Mouse (Mus musculus): ENCODE results near the gene Myo6. TPM values are rescaled to one million over a fixed set of nuclear protein-coding genes. Genes with fewer than 3 reads are reported as not detected.

The Myo6 gene
- polyA plus RNA-seq, 1 experiment from 2014 or later, result 16.2 TPM

GRCm38 (mm10) chr9:80338026-80338425 lies 173.2 kb downstream of the Myo6 start:
- DNase-seq (ENCODE audit: low spot score), result no peak
- H3K9me3 ChIP-seq (ENCODE audit: control insufficient read depth, low read length), result no peaks in the 10 kb centered on the region
- H3K36me3 ChIP-seq (ENCODE audit: control insufficient read depth, insufficient read depth, low read length), result no peaks in the 10 kb centered on the region
- H3K9ac ChIP-seq (ENCODE audit: low read depth, low read length), result no peak overlapping the region
- ATAC-seq (ENCODE audit: low FRiP score), result no peak
- no peak overlapping the region for H3K27ac ChIP-seq (ENCODE audit: low read depth, low read length)
- no peaks in the 10 kb centered on the region for H3K27me3 ChIP-seq (ENCODE audit: control insufficient read depth, insufficient read depth, low read length)
- H3K4me3 ChIP-seq (ENCODE audit: low read depth, low read length), result no peak overlapping the region
- WGBS, result 91% methylated on average over 6 of the region's 6 CpGs
- no peak overlapping the region for H3K4me2 ChIP-seq (replicated peaks; ENCODE audit: low read depth, low read length)
- H3K4me1 ChIP-seq (replicated peaks; ENCODE audit: control insufficient read depth, insufficient read depth, low read length), result no peaks in the 10 kb centered on the region

GRCm38 (mm10) chr9:80340927-80341326 lies 176.1 kb downstream of the Myo6 start:
- 79% methylated on average over 1 of the region's 1 CpGs for WGBS
- no peaks in the 10 kb centered on the region for H3K4me1 ChIP-seq (replicated peaks; ENCODE audit: control insufficient read depth, insufficient read depth, low read length)
- H3K4me3 ChIP-seq (ENCODE audit: low read depth, low read length), result no peak overlapping the region
- no peak overlapping the region for H3K4me2 ChIP-seq (replicated peaks; ENCODE audit: low read depth, low read length)
- H3K9me3 ChIP-seq (ENCODE audit: control insufficient read depth, low read length), result no peaks in the 10 kb centered on the region
- H3K27ac ChIP-seq (ENCODE audit: low read depth, low read length), result no peak overlapping the region
- H3K9ac ChIP-seq (ENCODE audit: low read depth, low read length), result no peak overlapping the region
- DNase-seq (ENCODE audit: low spot score) (no peak), ATAC-seq (ENCODE audit: low FRiP score) (no peak)
- H3K27me3 ChIP-seq (ENCODE audit: control insufficient read depth, insufficient read depth, low read length), result no peaks in the 10 kb centered on the region
- H3K36me3 ChIP-seq (ENCODE audit: control insufficient read depth, insufficient read depth, low read length), result no peaks in the 10 kb centered on the region

DNA sequence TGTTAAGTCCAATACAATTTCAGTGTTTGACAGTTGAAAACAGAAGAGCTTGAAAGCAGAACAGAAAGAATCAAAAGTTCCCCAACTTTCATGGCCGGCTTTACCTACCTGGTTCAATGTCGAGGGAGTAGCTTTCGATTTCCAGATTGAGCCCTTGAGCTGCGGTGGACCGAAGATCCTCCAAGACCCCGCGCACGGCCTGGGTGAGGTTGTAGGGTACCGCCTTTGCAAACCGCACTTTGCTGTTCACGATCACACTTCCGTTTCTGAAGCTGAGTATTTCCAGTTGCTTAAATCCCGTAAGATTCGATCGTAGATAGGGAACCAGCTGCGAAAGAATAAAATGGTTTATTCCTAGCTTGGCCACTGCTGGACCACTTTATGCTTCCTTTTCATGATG lies 176.9 kb downstream of the Myo6 start:
- Histone ChIP-seq H3K36me3 (ENCODE audit: control insufficient read depth, insufficient read depth, low read length) (no peaks in the 10 kb centered on the region), H3K9me3 (ENCODE audit: control insufficient read depth, low read length) (no peaks in the 10 kb centered on the region), H3K27ac (ENCODE audit: low read depth, low read length) (no peak overlapping the region), H3K4me2 (replicated peaks; ENCODE audit: low read depth, low read length) (no peak overlapping the region), H3K4me1 (replicated peaks; ENCODE audit: control insufficient read depth, insufficient read depth, low read length) (no peaks in the 10 kb centered on the region), H3K9ac (ENCODE audit: low read depth, low read length) (no peak overlapping the region), H3K27me3 (ENCODE audit: control insufficient read depth, insufficient read depth, low read length) (no peaks in the 10 kb centered on the region), H3K4me3 (ENCODE audit: low read depth, low read length) (no peak overlapping the region)
- 99% methylated on average over 16 of the region's 16 CpGs for WGBS
- ATAC-seq (ENCODE audit: low FRiP score) (no peak), DNase-seq (ENCODE audit: low spot score) (no peak)

DNA sequence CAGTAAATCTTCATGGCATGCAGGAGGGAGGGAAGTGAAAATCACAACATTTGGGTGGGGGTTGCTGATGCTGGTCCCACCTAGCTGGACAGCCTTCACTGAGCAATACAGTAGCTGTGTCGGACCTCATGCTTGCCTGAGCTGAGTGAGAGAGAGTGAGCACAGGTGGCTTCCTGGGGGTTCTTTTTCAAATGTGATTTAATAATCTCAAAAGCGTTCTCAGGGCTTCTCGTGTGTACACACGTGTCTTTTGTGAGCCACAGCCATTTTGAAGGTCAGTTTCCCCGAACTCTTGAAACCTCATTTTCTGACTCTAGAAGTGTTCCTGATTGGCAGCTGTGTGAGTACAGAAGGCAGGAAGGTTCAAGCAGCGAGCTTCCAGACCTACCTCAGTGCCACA lies 177.7 kb downstream of the Myo6 start:
- Histone ChIP-seq H3K27me3 (ENCODE audit: control insufficient read depth, insufficient read depth, low read length) (no peaks in the 10 kb centered on the region), H3K4me2 (replicated peaks; ENCODE audit: low read depth, low read length) (no peak overlapping the region), H3K9me3 (ENCODE audit: control insufficient read depth, low read length) (no peaks in the 10 kb centered on the region), H3K4me3 (ENCODE audit: low read depth, low read length) (no peak overlapping the region), H3K4me1 (replicated peaks; ENCODE audit: control insufficient read depth, insufficient read depth, low read length) (no peaks in the 10 kb centered on the region), H3K36me3 (ENCODE audit: control insufficient read depth, insufficient read depth, low read length) (no peaks in the 10 kb centered on the region), H3K9ac (ENCODE audit: low read depth, low read length) (no peak overlapping the region), H3K27ac (ENCODE audit: low read depth, low read length) (no peak overlapping the region)
- DNase-seq (ENCODE audit: low spot score) (no peak), ATAC-seq (ENCODE audit: low FRiP score) (no peak)
- 92% methylated on average over 6 of the region's 6 CpGs for WGBS

DNA sequence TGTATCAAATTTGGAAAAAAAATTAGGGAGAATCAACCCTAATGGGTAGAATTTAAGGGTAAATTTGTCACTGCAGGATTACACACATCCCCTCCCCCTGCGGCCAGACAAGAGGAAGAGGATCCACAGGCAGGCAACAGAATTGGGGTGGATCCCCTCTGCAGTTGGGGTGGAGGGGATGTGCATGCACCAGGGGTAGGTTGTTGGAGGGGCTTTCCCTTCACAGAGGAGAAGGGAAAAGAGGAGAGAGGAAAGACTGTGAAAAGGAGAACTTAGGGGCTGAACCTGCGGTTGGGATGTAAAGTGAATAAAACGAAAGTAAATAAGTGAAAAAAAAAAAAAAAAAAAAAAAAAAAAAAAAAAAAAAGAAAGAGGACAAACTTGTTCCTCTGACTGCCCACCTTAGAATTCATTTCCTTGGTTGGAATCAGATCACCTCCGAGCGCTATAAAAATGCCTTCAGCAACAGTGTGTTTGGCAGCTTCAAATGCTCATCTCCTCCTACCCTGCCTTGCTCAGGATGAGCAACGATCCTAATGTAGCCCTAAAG lies 179.7 kb downstream of the Myo6 start:
- no peak overlapping the region for H3K9ac ChIP-seq (ENCODE audit: low read depth, low read length)
- no peaks in the 10 kb centered on the region for H3K9me3 ChIP-seq (ENCODE audit: control insufficient read depth, low read length)
- no peaks in the 10 kb centered on the region for H3K4me1 ChIP-seq (replicated peaks; ENCODE audit: control insufficient read depth, insufficient read depth, low read length)
- no peak overlapping the region for H3K4me3 ChIP-seq (ENCODE audit: low read depth, low read length)
- H3K27ac ChIP-seq (ENCODE audit: low read depth, low read length), result no peak overlapping the region
- H3K36me3 ChIP-seq (ENCODE audit: control insufficient read depth, insufficient read depth, low read length), result no peaks in the 10 kb centered on the region
- ATAC-seq (ENCODE audit: low FRiP score) (no peak), DNase-seq (ENCODE audit: low spot score) (no peak)
- H3K27me3 ChIP-seq (ENCODE audit: control insufficient read depth, insufficient read depth, low read length), result no peaks in the 10 kb centered on the region
- no peak overlapping the region for H3K4me2 ChIP-seq (replicated peaks; ENCODE audit: low read depth, low read length)
- whole genome bisulfite sequencing, result 95% methylated on average over 6 of the region's 6 CpGs

DNA sequence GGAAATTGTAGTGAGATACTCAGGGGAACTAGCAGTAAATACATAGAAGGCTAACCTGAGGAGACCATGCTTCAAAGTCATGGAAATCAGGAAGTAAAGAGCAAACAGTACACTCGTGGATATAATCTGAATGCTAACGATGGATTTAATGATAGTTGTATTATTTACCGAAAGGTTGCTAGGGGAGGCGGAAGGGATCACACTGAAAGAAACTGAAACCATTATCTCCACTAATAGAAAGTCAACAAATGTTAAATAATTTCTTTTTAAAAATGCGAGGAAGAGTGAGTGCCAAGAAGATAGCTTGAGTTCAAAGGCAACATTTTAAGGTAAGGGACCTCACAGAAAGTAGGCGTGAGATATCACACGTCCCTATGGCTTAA lies 186.5 kb downstream of the Myo6 start:
- no peaks in the 10 kb centered on the region for H3K27me3 ChIP-seq (ENCODE audit: control insufficient read depth, insufficient read depth, low read length)
- H3K4me3 ChIP-seq (ENCODE audit: low read depth, low read length), result no peak overlapping the region
- no peak overlapping the region for H3K27ac ChIP-seq (ENCODE audit: low read depth, low read length)
- DNase-seq (ENCODE audit: low spot score), result no peak
- H3K36me3 ChIP-seq (ENCODE audit: control insufficient read depth, insufficient read depth, low read length), result no peaks in the 10 kb centered on the region
- H3K4me1 ChIP-seq (replicated peaks; ENCODE audit: control insufficient read depth, insufficient read depth, low read length), result 0 out of 2 replicates have a peak, but pooled peaks cover 2% of the 10 kb centered on the region
- no peak overlapping the region for H3K9ac ChIP-seq (ENCODE audit: low read depth, low read length)
- H3K4me2 ChIP-seq (replicated peaks; ENCODE audit: low read depth, low read length), result no peak overlapping the region
- ATAC-seq (ENCODE audit: low FRiP score), result no peak
- WGBS, result 65% methylated on average over 7 of the region's 7 CpGs
- H3K9me3 ChIP-seq (ENCODE audit: control insufficient read depth, low read length), result no peaks in the 10 kb centered on the region

DNA sequence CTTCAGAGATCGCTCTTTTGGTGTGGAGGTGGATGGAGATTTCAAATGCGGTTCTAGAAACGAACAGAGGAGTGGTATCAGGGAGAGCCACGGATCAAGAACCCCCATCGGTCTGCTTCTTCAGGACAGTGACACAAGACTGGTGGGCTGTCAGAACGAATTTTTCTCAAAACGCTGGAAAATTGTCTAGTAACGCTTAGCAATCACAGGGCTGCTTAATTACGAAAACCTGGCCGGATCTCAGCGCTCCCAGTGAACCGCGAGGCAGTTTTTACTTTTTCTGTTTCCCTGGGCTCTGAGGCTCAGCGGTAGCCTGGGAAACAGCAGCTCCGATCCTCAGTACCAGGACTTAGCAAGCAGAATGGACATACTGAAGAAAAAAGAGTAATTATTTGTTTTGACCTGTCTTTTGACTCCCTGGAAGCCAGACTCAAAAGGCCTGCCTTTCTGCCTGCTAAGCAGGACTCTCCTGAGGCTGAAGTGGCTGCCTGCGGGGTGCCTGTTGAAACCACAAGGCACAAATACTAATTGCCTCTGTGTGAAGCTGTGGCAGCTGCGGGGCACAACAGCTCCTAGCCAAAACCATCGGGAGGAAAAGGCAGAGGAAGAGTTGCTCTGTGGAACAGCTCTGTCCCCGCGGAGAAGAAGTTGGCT lies 187.0 kb downstream of the Myo6 start:
- 21% methylated on average over 20 of the region's 20 CpGs for WGBS
- Histone ChIP-seq H3K4me3 (ENCODE audit: low read depth, low read length) (no peak overlapping the region), H3K4me2 (replicated peaks; ENCODE audit: low read depth, low read length) (peak overlapping the region; percentile 25; the same call in 1 of the 2 replicates), H3K27ac (ENCODE audit: low read depth, low read length) (no peak overlapping the region), H3K36me3 (ENCODE audit: control insufficient read depth, insufficient read depth, low read length) (no peaks in the 10 kb centered on the region), H3K9me3 (ENCODE audit: control insufficient read depth, low read length) (no peaks in the 10 kb centered on the region), H3K27me3 (ENCODE audit: control insufficient read depth, insufficient read depth, low read length) (no peaks in the 10 kb centered on the region), H3K4me1 (replicated peaks; ENCODE audit: control insufficient read depth, insufficient read depth, low read length) (0 out of 2 replicates have a peak, but pooled peaks cover 2% of the 10 kb centered on the region), H3K9ac (ENCODE audit: low read depth, low read length) (no peak overlapping the region)
- DNase-seq (ENCODE audit: low spot score) (peak; percentile 45), ATAC-seq (ENCODE audit: low FRiP score) (peak; percentile 86)

- H3K27me3 ChIP-seq (ENCODE audit: control insufficient read depth, insufficient read depth, low read length), result no peaks in the 10 kb centered on the region
- H3K4me2 ChIP-seq (replicated peaks; ENCODE audit: low read depth, low read length), result no peak overlapping the region
- H3K9ac ChIP-seq (ENCODE audit: low read depth, low read length), result no peak overlapping the region
- no peaks in the 10 kb centered on the region for H3K9me3 ChIP-seq (ENCODE audit: control insufficient read depth, low read length)
- H3K36me3 ChIP-seq (ENCODE audit: control insufficient read depth, insufficient read depth, low read length), result no peaks in the 10 kb centered on the region
- no peak for DNase-seq (ENCODE audit: low spot score)
- no peaks in the 10 kb centered on the region for H3K4me1 ChIP-seq (replicated peaks; ENCODE audit: control insufficient read depth, insufficient read depth, low read length)
- no peak for ATAC-seq (ENCODE audit: low FRiP score)
- H3K27ac ChIP-seq (ENCODE audit: low read depth, low read length), result no peak overlapping the region
- no peak overlapping the region for H3K4me3 ChIP-seq (ENCODE audit: low read depth, low read length)
These were observed 195.2 kb downstream of the Myo6 start for GRCm38 (mm10) chr9:80360063-80360462.
